Mouse (Mus musculus): ENCODE results near the gene Tmigd3. TPM values are rescaled to one million over a fixed set of nuclear protein-coding genes. Genes with fewer than 3 reads are reported as not detected.

The Tmigd3 gene
- total and polyA plus RNA-seq, 3 experiments = 0.31 TPM; not detected in 2

DNA sequence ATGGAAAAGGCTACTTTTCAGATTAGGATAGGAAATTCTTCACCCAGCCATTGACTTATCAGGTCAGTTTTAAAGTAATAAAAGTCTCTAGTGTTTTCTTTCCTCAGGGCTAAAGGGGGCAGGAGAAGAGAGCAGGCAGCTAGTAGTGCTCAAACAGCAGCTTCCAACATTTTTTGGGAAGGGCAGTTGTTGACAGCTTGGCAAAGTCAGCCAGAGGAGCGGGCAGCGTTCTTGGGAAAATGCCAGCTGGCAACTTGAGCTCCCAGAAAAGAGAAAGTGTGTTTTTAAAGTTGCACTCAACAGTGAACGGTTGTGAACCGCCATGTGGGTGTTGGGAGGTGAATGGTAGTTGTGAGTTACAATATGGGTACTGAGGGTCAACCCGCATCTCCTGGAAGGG lies 64.3 kb downstream of the Tmigd3 start:
- no peak overlapping the region for H3K9ac ChIP-seq (ENCODE audit: low read depth, low read length)
- H3K27me3 ChIP-seq (ENCODE audit: control insufficient read depth, insufficient read depth, low read length) = no peaks in the 10 kb centered on the region
- intact Hi-C loops (cut with DNase I) = no loop called here
- TF ChIP-seq EP300 (IDR thresholded peaks at IDR 0.05; ENCODE audit: insufficient read depth, low read depth, low read length) = no peak
- no peak for TF ChIP-seq CTCF (IDR thresholded peaks at IDR 0.05)
- H3K27ac ChIP-seq = peak overlapping the region; percentile 33
- no peaks in the 10 kb centered on the region for H3K36me3 ChIP-seq (ENCODE audit: control insufficient read depth, insufficient read depth, low read length)
- no peaks in the 10 kb centered on the region for H3K79me2 ChIP-seq (replicated peaks; ENCODE audit: control insufficient read depth, insufficient read depth, low read length)
- peak; percentile 50 to 69 for DNase-seq
- peaks cover 3% of the 10 kb centered on the region for H3K4me1 ChIP-seq (ENCODE audit: control insufficient read depth, insufficient read depth, low read length)
- WGBS = 48% methylated on average over 5 of the region's 5 CpGs
- no peak overlapping the region for H3K4me3 ChIP-seq

DNA sequence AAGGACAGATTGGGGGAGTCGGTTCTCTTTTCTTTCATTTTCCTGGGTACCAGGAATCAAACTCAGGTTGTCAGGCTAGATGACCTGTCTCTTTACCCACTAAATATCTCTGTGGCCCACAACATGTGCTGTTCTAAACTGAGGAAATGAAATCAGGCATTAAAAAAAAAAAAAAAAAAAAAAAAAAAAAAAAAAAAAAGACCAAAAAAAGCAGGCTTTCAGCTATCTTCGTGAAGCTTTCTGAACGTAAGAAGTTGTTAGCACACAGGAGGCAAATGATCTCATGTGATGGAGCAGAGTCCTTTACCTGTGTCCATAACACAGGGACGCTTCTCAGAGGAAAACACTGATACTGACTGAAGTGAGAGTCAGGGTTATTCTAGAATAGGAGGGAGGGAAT lies 65.4 kb downstream of the Tmigd3 start:
- Histone ChIP-seq H3K27me3 (ENCODE audit: control insufficient read depth, insufficient read depth, low read length) (no peaks in the 10 kb centered on the region), H3K4me3 (no peak overlapping the region), H3K27ac (no peak overlapping the region), H3K9ac (ENCODE audit: low read depth, low read length) (no peak overlapping the region), H3K79me2 (replicated peaks; ENCODE audit: control insufficient read depth, insufficient read depth, low read length) (no peaks in the 10 kb centered on the region), H3K4me1 (ENCODE audit: control insufficient read depth, insufficient read depth, low read length) (peaks cover 3% of the 10 kb centered on the region), H3K36me3 (ENCODE audit: control insufficient read depth, insufficient read depth, low read length) (peaks cover under 1% of the 10 kb centered on the region)
- 72% methylated on average over 4 of the region's 4 CpGs for WGBS
- intact Hi-C loops (cut with DNase I) = no loop called here
- TF ChIP-seq EP300 (IDR thresholded peaks at IDR 0.05; ENCODE audit: insufficient read depth, low read depth, low read length) = no peak
- no peak for TF ChIP-seq POLR2A (IDR thresholded peaks at IDR 0.05; ENCODE audit: insufficient read depth, low read depth, low read length)
- no peak for TF ChIP-seq CTCF (IDR thresholded peaks at IDR 0.05)
- DNase-seq = no peak

DNA sequence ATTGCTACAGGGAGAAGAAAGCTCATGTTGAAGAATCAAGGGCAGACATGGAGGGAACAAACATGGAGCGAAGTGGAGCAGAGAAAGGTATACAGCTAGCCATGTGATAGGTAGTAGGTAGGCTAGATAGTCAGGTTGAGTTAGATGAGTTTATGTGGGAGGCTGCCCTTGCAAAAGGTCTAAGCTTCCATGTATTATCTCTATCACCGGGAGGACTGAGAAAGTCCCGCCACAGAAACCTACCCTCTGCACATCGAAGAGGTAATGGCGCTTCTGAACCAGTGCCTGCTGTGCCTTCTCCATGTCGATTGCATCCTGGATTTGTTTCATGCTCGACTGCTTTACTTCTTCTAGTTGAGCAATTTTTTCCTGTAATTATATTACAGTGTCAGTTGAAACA lies 80.6 kb downstream of the Tmigd3 start:
- Histone ChIP-seq H3K4me1 (ENCODE audit: control insufficient read depth, insufficient read depth, low read length) (no peaks in the 10 kb centered on the region), H3K36me3 (ENCODE audit: control insufficient read depth, insufficient read depth, low read length) (peaks cover 61% of the 10 kb centered on the region), H3K79me2 (replicated peaks; ENCODE audit: control insufficient read depth, insufficient read depth, low read length) (0 out of 2 replicates have a peak, but pooled peaks cover 2% of the 10 kb centered on the region), H3K9ac (ENCODE audit: low read depth, low read length) (no peak overlapping the region), H3K27me3 (ENCODE audit: control insufficient read depth, insufficient read depth, low read length) (no peaks in the 10 kb centered on the region), H3K4me3 (no peak overlapping the region), H3K27ac (no peak overlapping the region)
- WGBS = 93% methylated on average over 7 of the region's 7 CpGs
- no peak for DNase-seq
- TF ChIP-seq POLR2A (IDR thresholded peaks at IDR 0.05; ENCODE audit: insufficient read depth, low read depth, low read length) (no peak), EP300 (IDR thresholded peaks at IDR 0.05; ENCODE audit: insufficient read depth, low read depth, low read length) (no peak), CTCF (IDR thresholded peaks at IDR 0.05) (no peak)
- intact Hi-C loops (cut with DNase I) = no loop called here

DNA sequence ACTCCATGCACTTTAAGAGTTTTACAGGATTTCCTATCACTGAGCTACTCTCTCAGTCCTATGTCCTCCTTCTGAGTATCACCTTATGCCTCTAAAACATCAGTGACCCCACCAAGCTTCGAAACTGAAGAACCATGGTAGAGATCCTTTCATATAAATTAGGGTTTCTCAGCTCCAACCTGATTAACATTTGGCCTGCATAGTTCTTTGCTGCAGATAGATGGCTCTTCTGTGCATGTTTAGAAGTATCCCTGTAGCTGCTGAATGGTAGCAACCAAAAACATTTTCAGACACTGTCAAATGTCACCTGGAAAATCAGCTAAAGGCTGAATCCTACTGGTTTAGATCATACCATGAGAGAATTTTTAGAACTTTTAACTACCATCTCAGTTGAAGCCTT lies 86.5 kb downstream of the Tmigd3 start:
- Histone ChIP-seq H3K79me2 (replicated peaks; ENCODE audit: control insufficient read depth, insufficient read depth, low read length) (peaks cover 4% of the 10 kb centered on the region), H3K27ac (peak overlapping the region; percentile 95), H3K9ac (ENCODE audit: low read depth, low read length) (no peak overlapping the region), H3K4me1 (ENCODE audit: control insufficient read depth, insufficient read depth, low read length) (peaks cover 5% of the 10 kb centered on the region), H3K36me3 (ENCODE audit: control insufficient read depth, insufficient read depth, low read length) (peaks cover 46% of the 10 kb centered on the region), H3K27me3 (ENCODE audit: control insufficient read depth, insufficient read depth, low read length) (no peaks in the 10 kb centered on the region), H3K4me3 (peak overlapping the region; percentile 78)
- TF ChIP-seq CTCF (IDR thresholded peaks at IDR 0.05) (peak; percentile 38), POLR2A (IDR thresholded peaks at IDR 0.05; ENCODE audit: insufficient read depth, low read depth, low read length) (no peak)
- intact Hi-C loops (cut with DNase I) = loop anchor here (5.0 kb wide), 1 partner anchor 270 kb away; the partner anchor contains the start of gene Ddx20
- 76% methylated on average over 1 of the region's 1 CpGs for WGBS
- no peak for DNase-seq

DNA sequence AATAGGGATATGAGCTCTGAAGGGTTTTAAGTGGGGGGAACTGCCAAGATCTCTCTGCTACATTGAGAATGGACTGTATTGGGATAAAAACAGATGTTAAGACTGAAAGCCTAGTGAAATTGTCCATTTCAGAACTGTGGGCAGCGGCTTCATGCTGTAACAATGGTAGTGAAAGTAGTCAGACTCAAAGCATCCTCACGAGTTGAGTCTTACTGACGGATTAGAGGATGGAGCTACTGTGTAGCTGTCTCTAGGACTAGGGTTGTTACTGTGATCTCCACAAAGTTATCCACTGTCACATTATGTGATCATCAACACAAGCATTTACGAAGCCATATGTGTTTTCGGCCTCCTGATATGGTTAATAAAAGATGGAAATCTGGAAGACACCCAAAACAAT lies 87.5 kb downstream of the Tmigd3 start:
- Histone ChIP-seq H3K27me3 (ENCODE audit: control insufficient read depth, insufficient read depth, low read length) (no peaks in the 10 kb centered on the region), H3K9ac (ENCODE audit: low read depth, low read length) (peak overlapping the region; percentile 96), H3K79me2 (replicated peaks; ENCODE audit: control insufficient read depth, insufficient read depth, low read length) (peaks cover 4% of the 10 kb centered on the region), H3K4me3 (peak overlapping the region; percentile 78), H3K4me1 (ENCODE audit: control insufficient read depth, insufficient read depth, low read length) (peaks cover 5% of the 10 kb centered on the region), H3K27ac (peak overlapping the region; percentile 95), H3K36me3 (ENCODE audit: control insufficient read depth, insufficient read depth, low read length) (peaks cover 39% of the 10 kb centered on the region)
- TF ChIP-seq CTCF (IDR thresholded peaks at IDR 0.05) (no peak), POLR2A (IDR thresholded peaks at IDR 0.05; ENCODE audit: insufficient read depth, low read depth, low read length) (no peak), EP300 (IDR thresholded peaks at IDR 0.05; ENCODE audit: insufficient read depth, low read depth, low read length) (no peak)
- intact Hi-C loops (cut with DNase I) = loop anchor here (5.0 kb wide), 1 partner anchor 271 kb away; the partner anchor contains the start of gene Ddx20
- DNase-seq = no peak
- 15% methylated on average over 5 of the region's 5 CpGs for WGBS

DNA sequence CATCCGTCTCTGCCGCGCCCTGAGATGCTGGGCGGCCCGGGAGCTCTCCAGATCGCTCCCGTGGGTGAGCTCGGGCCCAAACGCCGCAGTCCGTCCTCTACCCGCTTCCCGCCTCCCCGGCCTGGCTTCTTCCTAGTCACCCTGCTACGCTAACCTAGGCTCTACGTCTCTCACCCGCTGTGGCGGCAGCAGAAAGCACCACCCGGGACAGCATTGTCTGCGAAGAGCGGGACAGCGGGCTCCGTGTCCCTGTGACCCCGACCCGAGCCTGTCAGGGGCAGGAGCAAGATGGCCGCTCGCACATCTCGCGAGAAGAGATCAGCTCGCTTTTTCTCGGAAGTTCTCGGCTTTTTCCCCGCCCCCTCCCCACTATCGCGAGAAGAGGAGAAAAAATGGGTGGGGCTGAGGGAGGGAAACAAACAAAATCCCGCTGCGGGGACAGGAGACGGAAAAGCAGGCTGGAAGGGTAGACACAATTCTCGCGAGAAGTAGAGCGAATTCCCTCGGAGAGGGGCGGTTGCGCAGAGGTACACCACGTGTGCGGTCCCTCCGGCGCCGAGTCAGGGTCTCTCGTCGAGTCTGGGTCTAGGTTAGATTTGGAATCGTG lies 88.4 kb downstream of the Tmigd3 start, which contains the start of gene Wdr77:
TSS of gene Wdr77 (plus strand) at position 396 of the 607 bp plus-strand sequence.
- Histone ChIP-seq H3K79me2 (replicated peaks; ENCODE audit: control insufficient read depth, insufficient read depth, low read length) (peaks cover 4% of the 10 kb centered on the region), H3K9ac (ENCODE audit: low read depth, low read length) (peak within 1 kb of the TSS; percentile 96), H3K27ac (peak within 1 kb of the TSS; percentile 95), H3K4me1 (ENCODE audit: control insufficient read depth, insufficient read depth, low read length) (peaks cover 5% of the 10 kb centered on the region), H3K27me3 (ENCODE audit: control insufficient read depth, insufficient read depth, low read length) (no peaks in the 10 kb centered on the region), H3K36me3 (ENCODE audit: control insufficient read depth, insufficient read depth, low read length) (peaks cover 36% of the 10 kb centered on the region), H3K4me3 (peak within 1 kb of the TSS; percentile 78)
- under 1% methylated on average over 52 of the region's 52 CpGs for WGBS
- TF ChIP-seq EP300 (IDR thresholded peaks at IDR 0.05; ENCODE audit: insufficient read depth, low read depth, low read length) (0 out of 2 replicates have a peak, but pooled peaks have one; percentile 79), POLR2A (IDR thresholded peaks at IDR 0.05; ENCODE audit: insufficient read depth, low read depth, low read length) (peak; percentile 98), CTCF (IDR thresholded peaks at IDR 0.05) (no peak)
- intact Hi-C loops (cut with DNase I) = loop anchor here (5.0 kb wide), 1 partner anchor 272 kb away; the partner anchor contains the start of gene Ddx20
- DNase-seq = peak; percentile 96

All from heart, adult 2 months (tissue).